Mouse (Mus musculus) lung, postnatal 4 days (tissue): ENCODE measurements at regions not wholly inside any gene's neighbourhood (a gene's known extent, or its start where the extent isn't known, plus 50 kb on each side); places are given as distances from the start of the nearest gene placed in this dataset.

Experiments
- DNase-seq, 2 experiments: peaks; one replicate each; pipeline ENCODE4 v3.0.0; 2021

DNA sequence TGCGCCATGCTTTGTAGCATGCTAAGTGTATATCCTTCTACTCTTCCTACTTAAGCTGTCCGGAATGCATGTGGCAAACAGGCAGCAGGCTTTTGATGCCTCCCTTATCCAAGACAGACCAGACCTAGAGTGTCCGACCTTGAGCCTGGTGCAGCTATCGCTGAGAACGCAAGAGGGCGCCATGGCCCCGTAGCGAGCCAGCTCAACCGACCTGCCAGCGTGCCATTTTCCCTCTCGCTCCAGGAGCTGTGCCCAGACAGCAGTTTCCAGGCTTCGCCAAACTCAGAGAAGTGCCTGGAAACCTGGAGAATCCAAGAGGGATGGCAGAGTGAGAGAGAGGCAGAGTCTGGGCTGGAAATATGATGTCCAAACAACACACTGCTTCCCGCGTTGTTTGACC lies 155.8 kb upstream of the Gm12830 start:
- peak; percentile 79 to 85 for DNase-seq

DNA sequence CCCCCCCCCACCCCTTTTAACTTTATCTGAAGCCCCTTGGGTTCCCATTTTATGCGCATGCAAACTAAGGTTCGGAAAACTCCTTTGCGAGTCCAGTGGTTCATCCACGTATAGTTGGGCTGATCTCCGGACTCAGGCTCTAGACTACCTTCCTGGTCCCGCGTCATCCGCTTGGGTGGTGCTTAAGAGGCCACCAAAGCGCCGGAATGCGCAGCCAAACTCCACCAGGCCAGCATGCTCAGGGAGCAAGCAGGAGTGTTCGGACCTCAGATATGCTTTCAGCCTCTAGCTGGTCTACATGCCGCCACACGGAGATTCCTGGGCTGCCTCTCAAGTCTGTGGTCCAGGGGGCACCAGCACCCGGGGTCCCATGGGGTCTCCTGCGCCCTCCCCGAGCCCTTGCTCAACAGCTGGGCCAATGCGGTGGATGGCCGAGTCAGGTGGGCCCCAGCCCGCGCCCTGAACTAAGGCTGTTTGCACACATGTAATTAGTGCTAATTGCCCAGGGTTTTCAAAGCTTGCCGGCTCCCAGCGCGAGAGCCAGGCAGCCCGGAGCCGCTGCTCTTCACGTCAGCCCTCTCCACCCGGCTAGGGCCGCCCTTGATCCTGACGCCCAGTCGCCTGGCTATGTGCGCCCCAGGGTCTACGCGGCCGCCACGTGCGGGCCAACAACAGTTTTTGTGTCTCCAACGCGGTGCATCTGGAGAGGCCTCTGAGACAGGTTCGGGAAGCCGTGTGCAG lies 155.1 kb upstream of the Gm12830 start:
- no peak for DNase-seq

DNA sequence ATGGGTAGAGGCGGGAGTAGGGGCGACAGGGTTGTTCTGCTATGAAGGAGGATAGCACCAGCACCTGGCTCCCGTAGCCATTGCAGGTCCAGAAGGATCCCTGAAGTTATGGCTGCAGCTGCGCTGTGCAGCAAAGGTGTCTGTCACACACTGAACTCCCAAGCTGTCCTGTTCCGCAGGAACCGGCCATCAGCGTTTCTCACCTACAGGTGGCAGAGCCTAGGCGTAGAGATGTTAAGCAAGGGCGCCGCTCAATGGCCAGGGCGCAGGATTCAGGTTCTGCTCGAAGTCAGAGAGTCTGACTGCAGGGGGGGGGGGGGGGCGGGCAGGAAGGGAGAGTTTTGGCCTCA lies 154.6 kb upstream of the Gm12830 start:
- no peak for DNase-seq

DNA sequence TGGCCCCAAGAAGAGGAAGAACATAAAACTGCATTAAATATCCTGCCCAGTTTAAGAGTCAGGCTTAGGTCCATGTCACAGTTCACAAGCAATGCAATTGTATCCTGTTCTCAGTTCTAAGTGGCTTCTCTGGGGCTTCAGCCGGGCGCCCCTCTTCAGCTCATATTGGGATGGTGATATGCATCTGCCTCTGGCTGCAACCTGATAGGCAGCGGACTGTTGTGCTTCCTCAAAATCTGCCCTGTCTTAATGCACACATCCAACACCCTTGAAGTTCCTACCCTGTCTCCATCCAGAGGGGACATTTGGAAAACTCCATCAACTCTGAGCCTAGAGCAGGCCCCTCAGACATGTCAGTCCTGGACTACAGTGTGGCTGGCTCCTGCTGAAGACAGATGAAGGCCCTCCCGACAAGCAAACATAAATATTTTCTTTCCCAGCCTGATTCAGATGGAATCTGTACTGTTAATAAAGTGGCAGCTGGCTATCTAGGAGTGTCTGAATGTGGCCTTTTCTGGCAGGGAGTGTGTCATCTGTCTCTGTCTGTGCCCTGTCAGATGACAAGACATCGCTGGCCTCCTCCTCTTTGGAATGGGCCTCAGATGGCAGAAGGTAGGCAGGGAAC lies 149.3 kb upstream of the Gm12830 start:
- no peak for DNase-seq

DNA sequence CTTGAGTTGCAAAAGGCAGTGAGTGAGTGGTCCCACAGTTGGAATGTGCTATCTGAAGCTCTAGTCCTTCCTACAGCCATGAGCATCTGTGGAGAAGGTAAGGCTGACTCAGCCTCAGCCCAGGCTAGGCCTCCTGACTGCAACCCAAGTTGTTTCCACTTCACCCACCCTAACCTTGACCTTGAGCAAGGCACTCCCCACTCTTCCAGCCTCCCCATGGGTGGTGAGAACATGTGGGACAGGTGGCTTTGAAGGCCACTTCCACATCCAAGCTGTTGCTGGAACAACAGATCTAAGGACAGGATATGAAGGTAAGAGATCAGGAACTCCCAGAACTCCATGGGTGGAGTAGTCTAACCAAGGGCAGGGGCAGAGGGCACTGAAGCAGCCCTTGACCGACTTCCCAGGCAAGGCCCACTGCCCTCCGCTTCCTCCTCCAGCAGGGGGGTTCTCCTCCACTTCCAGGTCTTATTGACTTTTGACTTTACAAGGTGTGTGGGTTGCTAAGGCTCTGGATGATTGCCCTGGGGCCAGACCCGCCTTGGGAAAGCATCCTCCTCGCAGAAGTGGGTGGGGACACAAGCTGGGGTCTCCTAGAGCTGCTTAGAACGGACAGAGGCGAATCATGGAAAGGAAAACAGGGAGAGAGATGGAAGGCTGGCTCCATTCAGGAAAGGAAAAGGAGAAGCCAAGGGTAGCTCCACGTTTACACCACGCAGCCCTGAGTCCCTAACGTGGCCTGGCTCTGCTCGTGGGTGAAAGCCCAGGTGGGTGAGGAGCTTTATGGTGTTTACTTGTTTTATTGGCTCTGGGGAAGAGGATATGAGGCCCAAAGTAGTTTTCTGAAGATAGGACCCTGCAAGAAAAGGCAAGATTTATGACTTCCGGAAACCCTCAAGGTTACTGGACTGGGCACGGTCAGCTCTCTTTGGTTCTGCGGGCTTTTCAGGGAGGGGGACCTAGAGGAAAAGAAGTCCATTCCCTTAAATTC lies 144.3 kb upstream of the Gm12830 start:
- no peak for DNase-seq

DNA sequence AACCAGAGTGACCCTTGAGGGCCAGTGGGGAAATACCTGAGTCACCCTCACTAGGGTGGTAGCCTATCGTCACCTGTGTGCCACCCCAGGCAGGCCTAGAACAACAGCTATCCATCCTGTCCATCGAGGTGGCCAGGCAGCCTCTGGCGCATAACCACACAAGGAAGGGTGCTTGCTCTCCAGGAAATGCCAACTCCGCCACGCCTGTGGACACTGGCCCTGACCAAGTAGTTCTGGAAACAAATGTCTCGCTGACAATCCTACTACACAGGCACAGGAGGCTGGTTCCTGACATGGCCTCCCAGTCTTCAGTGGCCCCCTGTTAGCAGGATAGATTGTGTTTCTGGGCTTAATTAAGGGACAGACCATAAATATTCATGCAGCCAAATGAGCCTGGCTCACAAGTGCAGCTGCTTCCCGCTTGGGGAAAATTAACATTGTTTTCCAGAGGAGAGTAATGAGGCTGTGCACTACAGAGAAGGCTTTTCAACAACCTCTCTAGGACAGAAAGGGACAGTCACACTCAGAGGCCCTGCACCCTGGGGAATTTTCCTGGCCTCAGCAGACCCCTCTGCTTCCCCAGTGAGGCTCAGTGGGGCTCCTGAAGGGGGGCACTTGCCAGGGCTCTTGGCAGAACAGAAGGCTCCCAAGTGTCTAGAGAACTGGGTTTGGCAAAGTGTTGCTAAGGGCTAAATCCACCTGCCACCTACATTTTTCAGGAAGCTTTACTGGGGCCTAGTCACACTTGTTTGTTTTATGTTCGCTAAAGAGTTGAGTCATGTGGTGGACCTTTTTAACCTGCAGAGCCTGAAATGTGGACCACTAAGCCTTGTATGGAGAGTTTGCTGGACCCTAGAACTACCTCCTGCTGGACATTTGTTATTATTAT lies 143.2 kb upstream of the Gm12830 start:
- peak in 1 of 2 experiments; percentile 20 for DNase-seq

DNA sequence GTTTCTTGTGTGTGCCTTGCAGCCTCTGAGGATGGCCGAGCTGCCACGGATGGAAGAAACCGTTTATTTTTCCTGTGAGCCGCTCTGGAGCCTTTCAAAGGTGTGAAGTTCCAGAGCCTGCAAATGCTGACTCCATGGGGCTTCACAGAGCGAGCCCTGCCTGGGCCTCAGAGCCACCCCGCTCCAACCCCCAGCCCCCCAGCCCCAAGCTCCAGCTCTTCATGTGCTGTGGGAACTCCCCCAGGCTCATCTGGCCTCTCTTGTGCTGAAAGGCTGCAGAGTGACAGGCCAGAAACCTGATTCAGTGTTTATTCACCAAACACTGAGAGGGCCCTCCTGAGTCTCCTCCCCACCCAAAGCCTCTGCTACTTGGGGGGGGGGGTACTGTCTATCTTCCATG lies 141.2 kb upstream of the Gm12830 start:
- DNase-seq, result peak in 1 of 2 experiments; percentile 15

DNA sequence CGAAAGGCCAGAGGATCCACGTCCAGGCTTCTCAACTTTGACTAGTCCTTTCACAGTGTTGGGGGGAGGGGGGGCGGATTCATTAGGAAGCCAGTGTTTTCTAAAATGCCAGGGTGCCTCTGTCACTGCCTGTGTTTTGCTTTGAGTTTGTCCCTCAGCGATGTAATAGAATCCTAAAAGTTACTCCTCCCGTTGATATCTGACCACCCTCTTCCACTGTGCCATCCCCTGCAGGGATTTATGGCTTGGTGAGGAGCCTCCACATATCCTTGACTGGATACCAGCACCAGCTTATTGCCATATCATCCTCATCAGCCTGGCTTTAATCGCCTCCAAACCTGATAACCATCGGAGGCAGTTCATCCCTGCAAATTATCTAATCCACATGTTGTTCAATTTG lies 138.6 kb upstream of the Gm12830 start:
- no peak for DNase-seq

DNA sequence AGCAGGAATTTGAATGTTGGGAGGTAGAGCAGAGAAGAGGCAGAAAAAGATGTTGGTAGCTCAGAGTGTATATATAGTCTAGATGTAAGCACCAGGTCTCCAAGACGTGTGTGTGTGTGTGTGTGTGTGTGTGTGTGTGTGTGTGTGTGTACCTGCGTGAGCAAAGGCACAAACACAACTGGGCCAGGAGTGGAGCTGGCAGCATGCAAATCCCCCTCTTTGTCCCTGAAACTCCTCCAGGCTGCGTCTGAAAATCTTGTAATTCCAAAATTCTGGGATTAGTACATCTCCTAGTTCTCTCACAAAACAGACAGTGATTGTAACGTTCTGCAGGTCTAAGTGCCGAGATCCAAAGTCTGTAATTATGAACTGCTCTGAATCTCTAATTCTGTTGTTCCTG lies 137.8 kb upstream of the Gm12830 start:
- peak in 1 of 2 experiments; percentile 8 for DNase-seq

DNA sequence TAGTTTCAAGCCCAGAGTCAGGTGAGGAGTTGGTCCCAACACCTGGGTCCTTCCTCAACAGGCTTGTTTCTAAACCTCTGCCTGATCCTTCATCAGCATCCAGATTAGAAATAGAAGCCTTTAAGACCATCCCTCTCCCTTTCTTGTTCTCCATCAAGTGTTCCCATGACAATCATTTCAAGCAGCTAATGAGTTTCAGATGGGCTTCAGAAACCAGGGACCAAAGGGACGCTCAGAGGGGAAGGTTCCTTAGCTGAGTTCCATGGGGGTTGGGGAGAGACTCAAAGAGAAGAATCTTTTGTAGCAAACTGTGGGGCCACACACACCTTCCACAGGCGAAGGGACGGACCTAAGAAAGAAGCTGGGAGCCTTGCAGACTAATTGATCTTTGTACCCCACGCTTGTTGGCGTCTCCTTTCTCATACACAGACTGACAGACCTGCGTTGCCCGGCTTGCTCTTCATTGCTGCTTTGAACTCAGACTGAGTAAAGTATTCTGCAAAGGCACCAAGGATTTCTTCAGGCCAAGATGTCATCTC lies 136.6 kb upstream of the Gm12830 start:
- peak in 1 of 2 experiments; percentile 12 for DNase-seq

DNA sequence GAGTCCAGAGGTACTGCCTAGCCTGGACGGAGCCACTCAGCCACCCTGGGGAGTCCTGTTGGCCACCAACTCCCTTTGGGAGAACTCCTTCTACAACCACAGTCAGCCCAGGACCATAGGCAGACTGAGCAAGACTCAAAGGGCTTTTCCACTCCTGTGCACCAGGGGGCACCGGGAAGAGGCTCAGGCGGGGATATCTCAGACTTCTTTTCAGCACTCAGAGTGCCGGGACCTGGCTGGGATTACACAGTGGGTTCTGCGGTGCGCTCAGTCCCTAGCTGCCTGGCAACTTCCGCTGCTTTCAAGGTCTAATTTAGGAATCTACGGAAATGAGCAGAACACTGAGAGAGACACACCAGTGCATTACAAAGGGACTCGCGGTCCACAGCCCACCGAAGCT lies 136.1 kb upstream of the Gm12830 start:
- peak; percentile 62 to 66 for DNase-seq

DNA sequence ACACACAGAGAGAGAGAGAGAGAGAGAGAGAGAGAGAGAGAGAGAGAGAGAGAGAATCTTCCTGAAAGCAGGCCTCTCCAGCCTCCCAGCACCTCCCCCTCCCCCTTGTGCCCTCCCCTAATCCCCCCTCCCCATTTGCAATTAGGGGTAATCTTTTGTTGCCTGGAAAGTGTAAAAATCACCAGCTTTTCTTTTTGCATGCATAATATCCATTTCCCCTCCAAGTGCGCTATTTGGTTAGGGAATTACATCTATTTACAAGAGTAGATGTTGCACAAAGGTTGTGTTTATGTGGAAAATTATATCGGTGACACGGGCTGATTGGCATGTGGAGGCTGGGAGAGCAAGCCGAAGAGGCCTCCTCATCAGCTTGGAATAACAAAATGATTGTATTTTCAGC lies 135.4 kb upstream of the Gm12830 start:
- no peak for DNase-seq

DNA sequence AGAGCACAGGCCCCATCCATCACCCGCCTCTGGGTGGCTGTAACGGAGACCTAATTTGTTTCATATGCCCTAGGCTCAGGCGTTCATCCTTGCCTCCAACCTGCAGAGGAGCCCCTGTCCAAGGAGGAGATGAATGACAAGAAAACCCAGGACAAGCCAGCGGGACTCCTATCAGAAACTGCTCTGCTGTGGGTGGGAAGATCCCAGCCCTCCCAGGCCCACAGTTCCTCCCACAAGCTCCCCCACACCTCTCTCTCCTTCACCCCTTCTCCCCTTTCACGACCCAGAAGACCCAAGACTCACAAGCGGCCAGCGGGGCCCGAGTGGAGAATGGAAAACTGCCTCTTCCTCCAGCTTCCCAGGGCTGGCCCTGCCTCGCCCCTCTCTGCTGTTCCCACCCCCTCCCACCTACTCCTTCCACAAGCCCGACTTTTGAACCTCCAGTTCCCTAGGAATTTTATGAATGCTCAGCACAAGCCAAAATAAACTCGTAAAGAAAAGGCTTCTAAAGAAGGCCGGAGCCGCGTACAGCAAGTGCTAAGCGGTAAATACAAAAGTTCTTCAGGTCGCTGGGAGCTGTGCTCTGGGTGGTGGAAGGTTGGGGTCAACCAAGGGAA lies 133.1 kb upstream of the Gm12830 start:
- DNase-seq, result peak in 1 of 2 experiments; percentile 23

DNA sequence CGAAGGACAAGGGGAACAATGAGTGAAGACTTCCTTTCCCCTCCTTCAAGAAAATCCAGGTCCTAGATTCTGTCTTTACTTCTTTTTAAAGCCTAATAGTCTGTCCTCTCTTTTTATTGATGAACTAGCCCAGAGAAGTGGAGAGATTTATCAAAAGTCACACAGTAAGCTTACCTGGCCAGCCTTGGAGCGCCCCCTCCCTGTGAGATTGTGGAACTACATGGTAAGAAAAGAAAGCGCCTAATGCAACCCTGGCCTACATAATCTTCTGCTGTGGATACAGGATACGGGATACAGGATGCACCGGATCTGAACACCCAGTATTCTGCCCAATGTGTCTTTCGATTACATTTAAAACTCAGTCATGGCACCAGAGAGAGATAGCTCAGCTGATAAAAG lies 132.6 kb upstream of the Gm12830 start:
- DNase-seq, result no peak

DNA sequence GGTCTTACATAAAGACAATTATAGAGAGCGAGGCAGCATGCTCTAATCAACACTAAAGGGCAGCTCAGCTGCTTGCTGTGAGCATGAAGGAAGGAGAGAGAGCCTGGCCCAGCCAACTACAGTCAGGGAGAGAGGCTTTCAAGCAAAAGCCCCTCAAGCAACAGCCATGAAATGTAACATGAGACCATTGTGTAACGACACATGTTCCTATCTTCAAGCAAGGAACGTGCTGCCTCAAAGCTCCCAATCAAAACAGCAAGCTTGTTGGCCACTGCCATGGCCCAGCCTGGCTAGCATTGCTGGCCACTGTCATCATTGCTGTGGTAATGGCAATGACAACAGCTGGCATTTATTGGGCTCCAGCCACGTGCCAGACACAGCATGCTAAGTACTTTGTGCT lies 115.9 kb upstream of the Gm12830 start:
- DNase-seq, result peak in 1 of 2 experiments; percentile 18

DNA sequence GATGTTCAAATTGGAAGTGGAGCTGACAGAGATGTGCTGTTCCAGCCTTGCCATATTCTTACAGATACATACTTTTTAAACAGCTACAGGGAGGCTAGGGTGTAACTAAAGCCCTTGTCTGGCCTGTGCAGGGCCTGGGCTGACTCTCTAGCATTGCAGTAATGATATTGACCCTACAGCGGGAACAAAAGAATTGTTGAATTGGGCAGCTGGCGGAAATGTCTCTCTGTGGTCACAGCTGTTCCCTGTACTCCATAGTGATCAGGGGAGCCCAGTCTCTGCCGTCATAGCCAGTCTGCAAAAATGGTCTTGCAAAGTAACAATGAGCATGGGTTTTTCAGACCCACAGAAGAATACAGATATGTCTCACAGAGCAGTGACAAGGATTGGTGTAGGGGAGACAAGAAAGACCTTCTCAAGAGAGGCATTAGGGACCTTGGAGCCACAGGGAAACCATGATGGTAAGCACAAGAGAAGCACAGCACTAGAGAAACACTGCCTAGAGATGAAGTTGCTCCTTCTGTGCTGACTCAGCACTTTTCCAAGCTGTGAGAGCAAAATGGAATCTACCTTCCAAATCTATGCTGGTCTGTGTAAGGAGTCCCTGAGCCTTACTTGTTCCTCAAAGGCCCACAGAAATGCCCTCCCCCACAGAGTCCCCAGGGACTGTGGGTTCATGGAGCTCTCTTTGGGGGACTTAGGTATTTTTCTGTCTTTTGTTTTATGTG lies 111.2 kb upstream of the Gm12830 start:
- DNase-seq, result peak in 1 of 2 experiments; percentile 5

DNA sequence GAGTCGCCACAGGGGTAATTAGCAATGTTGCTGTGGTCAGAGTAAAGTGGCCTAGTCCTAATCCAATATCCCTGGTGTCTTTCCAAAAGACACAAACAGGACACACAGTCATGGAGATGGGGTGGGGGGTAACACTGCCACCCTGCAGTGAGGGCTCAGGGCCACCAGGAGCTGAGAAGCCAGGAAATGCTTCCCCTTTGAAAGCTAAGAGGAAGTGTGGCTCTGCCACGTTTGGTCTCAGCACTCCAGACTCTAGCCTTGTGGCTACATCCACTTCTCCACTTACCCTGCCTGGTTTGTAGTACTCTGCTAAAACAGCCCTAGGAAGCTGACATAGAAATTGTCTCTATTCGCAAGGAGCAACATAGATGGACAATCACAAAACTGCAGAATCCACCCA lies 110.4 kb upstream of the Gm12830 start:
- peak in 1 of 2 experiments; percentile 6 for DNase-seq

DNA sequence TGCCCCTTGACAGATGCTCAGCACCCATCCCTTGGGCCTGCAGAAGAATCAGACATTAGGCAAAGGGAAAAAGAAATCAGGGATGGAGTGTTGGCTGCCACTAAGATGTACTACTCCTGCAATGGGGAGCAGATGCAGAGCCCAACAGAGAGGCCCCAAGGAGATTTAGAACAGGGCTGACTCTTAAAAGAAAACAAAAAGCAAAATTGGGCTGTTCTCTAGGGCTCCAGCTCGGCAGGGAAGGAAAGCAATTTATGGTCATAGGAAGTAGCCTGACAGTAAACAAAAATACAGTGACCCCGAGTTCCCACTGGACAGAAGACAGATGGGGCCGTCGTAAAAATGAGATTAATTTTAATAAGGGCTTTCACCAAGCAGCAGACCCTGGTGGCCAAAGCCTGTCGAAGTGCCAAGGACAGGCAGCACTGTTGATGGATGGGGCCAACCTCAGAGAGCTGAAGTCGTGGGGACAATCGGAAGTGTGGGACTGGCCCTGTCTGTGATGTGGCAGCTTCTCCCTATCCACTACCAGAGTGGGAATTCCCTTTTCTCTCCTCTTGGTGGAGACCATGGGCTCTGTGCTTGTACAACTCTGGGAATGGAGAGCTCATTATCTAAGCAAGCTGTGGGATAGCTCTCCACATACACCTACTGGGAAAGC lies 109.4 kb upstream of the Gm12830 start:
- peak in 1 of 2 experiments; percentile 30 for DNase-seq

DNA sequence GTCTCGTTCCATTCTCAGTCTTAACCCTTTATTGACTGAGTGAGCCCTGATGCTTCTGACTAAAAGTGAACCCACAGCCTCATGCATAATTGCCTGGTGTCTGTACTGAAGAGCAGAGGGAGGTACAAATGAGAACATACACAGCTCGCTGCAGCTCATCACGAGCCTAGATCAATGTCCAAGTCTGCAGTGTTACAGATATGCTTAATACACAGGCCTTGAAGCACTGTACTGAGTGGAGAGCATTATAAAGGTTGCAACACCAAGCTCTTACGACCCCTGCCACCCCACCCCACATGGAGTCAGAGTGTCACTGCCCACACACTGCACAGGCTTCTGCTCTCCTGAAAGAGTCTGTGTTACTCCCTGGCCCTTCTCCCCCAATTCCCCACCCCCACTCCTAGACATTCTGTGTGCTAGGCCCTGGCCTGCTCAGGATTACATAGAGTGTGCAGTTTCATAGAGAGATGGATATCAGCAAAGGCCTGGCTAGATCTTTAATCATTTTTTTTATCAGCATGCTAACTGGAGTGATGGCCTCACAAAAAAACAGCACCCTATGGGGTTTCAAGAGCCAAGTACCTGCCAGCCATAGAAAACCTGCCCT lies 108.5 kb upstream of the Gm12830 start:
- peak in 1 of 2 experiments; percentile 6 for DNase-seq

DNA sequence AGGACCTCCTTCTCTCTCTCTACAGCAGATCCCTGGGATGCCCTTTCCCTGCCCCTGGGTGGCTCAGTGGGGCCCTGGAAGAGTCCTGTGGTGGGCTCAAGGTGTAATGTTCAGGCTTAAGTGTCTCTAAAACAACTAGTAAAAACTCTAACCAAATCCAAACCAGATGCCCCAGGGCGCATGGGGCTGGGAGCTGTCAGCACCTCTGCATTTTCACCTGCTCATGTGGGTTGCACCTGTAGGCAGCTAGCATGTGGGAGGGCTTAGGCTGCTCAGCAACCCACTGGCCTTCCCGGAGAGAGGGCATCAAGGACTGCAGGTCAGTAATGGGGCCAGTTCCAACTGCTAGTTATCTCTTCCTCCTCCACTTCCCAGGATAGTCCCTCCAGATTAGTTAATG lies 104.8 kb upstream of the Gm12830 start:
- peak in 1 of 2 experiments; percentile 16 for DNase-seq
